Mouse (Mus musculus) right cerebral cortex, postnatal 4 days (tissue): ENCODE results near the gene Cd79b.

Experiments
- DNase-seq: peaks from one replicate; pipeline ENCODE4 v3.0.0-alpha.2; 2022

Cd79b gene

GRCm38 (mm10) chr11:106271794-106272643, 42.5 kb downstream of the Cd79b start:
- DNase-seq, result no peak

DNA sequence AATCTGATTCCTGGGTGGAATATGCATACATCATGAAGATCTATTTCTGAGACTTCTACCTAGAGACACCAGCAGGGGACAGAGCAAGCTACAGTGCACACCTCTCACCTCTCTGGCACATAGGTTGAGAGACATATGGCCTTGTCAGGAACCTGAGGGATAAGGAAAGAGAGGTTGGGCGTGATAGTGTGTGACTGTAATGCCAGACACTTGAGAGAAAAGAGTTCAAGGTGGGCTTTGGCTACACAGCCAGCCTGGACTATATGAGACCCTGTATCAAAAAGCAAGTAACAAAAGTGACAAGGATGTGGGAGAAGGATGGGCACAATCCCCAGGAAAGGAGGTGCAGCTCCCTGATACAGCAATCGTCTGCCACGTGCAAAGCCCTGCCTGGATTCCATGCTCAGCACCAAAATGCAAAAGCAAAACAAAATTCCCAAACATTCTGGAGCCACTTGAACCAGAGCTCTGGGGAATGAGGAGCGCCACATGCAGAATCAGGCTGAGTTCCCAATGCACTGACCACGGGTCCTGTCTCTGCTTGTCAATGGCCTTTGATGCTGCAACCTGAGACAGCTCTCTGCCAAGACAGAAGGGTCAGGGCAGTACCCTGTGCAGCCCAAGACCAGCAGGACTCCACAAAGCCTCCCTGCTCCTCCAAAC, 43.3 kb downstream of the Cd79b start:
- no peak for DNase-seq

DNA sequence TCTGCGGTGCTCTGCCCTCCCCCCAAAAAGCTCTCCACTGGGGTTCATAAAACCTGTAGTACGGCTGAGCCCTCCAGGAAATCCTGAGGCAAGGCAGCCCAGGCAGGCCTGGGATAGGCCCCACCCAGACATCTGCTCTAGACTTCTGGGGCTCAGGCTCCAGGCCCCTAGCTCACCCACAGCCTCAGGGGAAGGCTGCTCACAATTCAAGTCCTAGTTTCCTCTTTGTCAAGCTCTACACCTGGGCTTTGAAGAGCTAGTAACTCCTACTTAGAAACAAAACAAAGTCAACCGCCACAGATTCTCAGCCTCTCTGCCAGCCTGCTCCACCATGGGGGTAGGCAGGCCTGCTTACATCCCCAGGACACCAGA, 45.5 kb downstream of the Cd79b start:
- no peak for DNase-seq

DNA sequence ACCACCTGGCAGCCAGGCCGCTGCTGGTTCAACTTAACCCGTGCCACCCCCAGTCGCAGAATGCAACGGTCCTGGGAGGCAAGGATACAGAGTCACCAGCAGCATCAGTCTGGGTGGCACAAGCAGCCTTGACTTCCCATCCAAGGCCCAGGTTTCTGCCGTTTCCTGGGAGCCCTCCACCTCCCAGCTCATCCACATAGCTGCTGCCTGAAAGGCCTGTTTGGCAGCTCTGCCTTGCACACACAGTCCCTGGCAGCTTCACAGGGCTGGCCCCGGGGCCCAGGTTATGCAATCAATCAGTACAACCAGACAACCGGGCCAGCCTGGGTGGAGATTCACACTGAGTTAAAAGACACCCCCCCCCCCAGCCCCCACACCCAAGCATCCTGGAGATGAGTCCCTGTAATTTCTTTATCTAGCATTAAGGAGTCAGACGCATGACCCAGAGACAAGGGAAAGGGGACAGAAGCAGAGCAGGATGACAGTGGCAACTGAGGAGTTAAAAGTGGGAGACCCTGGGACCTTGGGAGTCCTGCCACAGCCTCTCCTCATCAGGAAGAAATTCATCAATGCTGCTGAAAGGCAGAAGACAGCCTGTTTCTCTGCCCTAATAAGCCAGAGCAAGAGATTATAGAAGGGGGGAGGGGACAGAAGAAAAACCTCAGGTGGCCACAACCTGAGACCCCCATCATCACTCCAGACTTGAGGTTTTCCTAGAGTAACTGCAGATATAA, 46.1 kb downstream of the Cd79b start:
- DNase-seq, result no peak

DNA sequence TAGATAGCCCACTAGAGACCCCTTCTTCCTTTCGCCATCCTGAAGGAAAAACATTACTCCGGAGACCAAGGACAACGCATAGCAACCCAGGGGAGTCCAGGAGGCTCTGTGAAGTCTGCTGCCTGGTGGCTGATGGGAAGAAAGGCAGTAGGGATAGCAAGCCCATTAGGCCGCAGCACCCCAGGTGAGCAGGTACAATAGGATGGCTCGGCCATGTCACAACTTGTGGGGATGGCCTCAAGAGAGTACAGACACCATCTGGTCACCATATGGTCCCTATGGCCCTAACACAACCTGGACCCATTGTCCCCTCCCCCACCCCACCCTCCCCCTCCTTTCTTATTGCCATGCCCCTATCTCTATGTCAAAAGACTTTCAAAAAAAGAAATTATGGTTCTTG, 46.7 kb downstream of the Cd79b start:
- no peak for DNase-seq

GRCm38 (mm10) chr11:106267311-106267852, 47.2 kb downstream of the Cd79b start:
- DNase-seq, result no peak

GRCm38 (mm10) chr11:106266431-106266830, 48.1 kb downstream of the Cd79b start:
- no peak for DNase-seq

- DNase-seq, result no peak
Measured at GRCm38 (mm10) chr11:106265570-106265969, 49.0 kb downstream of the Cd79b start.

GRCm38 (mm10) chr11:106264988-106265387, 49.6 kb downstream of the Cd79b start:
- no peak for DNase-seq

DNA sequence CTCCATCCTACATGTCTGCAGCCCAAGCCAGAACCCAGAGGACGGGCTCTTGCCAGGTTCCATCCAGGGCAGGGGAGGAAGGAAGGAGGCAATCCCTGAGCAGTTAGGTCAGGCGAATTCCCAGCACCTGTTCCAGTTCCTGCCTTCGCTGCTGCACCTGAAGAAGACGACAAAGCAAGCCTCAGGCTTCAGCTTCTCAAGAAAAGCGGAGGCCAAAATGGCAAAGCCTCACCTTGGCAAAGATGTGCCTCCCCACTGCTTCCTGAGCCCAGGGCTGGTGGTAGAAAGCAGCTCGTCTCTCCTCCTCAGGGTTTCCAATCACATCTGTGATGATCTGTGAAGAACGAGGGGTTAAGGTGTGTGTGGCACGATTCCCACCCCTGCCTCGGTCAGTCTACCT, 50.6 kb downstream of the Cd79b start:
- no peak for DNase-seq
